Mouse (Mus musculus) embryo, embryonic 11 days (tissue): Measurements from ENCODE around the gene Zfp791.
A peak's percentile ranks its signal among the peaks of the same experiment; 100 is the strongest.
"Not testable (repeated sequence)": the region's sequence is repeated elsewhere in the genome, so short reads cannot be mapped to it uniquely, and the experiment has no call there.

Source experiments
- DNase-seq: peaks from one replicate; pipeline ENCODE4 v3.0.0-alpha.2; 2015

The Zfp791 gene

DNA sequence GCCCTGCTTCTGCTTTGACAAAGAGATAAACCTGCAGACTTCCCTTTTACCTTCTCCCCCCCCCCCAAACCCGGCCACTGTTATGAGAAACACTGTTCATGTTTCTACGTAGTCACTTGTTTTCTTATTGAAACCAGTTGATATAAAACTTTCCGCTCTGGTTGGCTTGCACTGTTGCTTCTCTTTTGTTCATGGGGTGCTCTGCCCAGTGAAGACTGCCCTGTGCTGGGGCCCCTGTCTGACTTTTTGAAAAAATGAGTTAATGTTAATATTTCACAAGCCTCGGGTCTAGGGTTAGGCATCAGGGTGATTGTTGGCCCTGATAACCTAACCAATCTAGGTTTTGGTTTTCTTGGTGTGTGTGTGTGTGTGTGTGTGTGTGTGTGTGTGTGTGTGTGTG is 40.7 kb downstream of the Zfp791 start:
- not testable (repeated sequence) for DNase-seq

- peak; percentile 74 for DNase-seq
These were observed 41.7 kb downstream of the Zfp791 start, which contains the start of gene Wdr83 for GRCm38 (mm10) chr8:85081216-85081555. Gene Wdr83 (minus strand): TSS chr8:85081306.

GRCm38 (mm10) chr8:85080532-85081215 is 42.2 kb downstream of the Zfp791 start, which contains the start of gene Wdr83os:
Gene Wdr83os (plus strand): TSS chr8:85080740.
- DNase-seq, result peak; percentile 83

GRCm38 (mm10) chr8:85080214-85080531 is 42.7 kb downstream of the Zfp791 start:
- DNase-seq, result no peak

GRCm38 (mm10) chr8:85076993-85077392 is 45.9 kb downstream of the Zfp791 start:
- DNase-seq, result peak; percentile 88

- peak; percentile 39 for DNase-seq
These were observed 46.9 kb downstream of the Zfp791 start for GRCm38 (mm10) chr8:85076001-85076400.

GRCm38 (mm10) chr8:85074617-85075016 is 48.3 kb downstream of the Zfp791 start:
- no peak for DNase-seq

DNA sequence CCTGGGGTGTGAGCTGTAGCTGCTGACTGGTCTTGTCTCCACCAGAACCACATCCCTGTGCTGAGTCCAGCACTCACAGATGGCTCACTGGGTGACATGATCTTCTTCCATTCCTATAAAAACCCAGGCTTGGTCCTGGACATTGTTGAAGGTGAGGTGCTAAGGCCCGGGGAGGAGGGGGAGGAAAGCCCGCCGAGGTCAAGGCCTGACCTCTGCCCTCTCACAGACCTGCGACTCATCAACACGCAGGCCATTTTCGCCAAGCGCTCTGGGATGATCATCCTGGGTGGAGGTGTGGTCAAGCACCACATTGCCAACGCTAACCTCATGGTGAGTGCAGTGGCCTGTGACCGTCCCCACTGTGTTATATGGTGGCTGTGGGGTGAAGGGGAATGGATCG is 48.7 kb downstream of the Zfp791 start:
- DNase-seq, result no peak

DNA sequence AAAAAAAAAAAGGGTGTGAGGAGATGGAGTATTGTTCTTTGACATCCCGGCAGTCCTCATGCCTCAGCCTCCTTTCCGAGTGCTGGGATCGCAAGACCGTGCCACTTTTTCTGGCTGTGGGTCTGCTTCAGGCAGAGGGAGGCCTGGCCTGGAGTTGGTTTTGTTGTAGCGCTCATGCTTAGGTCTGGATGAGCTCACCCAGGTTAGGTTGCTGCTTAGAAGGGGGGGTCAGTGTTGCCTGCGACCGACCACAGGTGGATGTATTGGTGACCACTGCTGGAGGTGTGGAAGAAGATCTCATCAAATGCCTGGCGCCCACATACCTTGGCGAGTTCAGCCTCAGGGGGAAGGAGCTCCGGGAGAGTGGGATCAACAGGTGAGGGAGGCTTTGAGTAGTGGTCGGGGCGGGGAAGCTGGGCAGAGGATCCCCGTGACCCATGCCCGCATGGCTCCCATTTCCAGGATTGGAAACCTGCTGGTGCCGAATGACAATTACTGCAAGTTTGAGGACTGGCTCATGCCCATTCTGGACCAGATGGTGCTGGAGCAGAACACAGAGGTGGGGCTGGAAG is 49.8 kb downstream of the Zfp791 start:
- no peak for DNase-seq

DNA sequence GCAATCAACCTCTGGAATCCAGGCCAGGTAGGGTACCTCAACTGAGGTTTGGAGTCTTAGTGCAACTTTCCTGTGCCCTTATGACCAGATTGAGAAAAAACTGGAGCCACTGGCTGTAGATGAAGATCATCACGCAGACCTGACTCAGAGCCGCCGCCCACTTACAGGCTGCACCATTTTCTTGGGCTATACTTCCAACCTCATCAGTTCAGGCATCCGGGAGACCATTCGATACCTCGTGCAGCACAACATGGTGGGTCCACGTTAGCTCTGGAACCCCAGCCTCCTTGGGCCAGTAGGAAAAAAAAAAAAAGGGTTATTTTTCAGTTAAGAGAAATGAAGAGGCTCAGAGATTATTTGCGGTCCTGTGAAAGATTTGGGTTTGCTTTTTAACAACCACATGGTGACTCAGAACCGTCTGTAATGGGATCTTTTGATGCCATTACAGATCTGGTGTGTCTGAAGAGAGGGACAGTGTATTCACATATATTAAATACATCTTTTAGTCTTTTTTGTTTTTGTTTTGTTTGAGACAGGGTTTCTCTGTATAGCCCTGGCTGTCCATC is 50.4 kb downstream of the Zfp791 start:
- no peak for DNase-seq

DNA sequence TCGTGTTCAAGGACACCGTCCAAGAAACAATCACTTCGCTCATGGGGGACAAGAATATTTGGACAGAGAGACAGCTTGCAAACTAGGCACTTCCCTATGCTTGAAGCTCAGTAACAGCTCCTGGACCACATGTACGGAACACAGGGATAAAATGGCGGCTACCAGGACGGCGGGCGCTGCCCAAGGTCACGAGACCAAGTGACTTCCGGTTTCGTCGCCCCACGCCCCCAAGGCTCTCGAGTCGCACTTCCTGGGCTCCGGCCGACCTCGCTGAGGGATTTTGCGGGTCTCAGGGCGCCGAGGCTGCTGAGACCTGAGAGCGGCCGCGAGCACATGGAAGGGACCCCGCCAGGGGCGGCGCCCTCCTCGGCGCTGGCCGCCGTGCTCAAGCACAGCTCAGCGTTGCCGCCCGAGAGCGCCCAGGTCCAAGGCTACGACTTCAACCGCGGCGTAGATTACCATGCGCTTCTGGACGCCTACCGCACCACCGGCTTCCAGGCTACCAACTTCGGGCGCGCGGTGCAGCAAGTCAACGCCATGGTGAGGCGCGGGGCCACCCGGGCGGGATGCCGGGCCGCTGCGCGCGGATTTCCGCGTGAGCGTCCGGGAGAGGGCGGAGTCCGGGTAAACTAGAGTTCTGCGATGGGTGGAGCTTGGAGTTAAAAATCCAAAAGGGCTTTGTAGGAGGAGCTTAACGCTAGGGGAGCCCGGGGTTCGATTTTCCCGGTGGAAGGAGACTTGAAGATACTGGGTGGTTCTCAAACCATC is 51.2 kb downstream of the Zfp791 start, which contains the start of gene Dhps:
Gene Dhps, plus strand, starts transcription at position 244 of the 768 bp plus-strand sequence.
- DNase-seq, result peak; percentile 96

DNA sequence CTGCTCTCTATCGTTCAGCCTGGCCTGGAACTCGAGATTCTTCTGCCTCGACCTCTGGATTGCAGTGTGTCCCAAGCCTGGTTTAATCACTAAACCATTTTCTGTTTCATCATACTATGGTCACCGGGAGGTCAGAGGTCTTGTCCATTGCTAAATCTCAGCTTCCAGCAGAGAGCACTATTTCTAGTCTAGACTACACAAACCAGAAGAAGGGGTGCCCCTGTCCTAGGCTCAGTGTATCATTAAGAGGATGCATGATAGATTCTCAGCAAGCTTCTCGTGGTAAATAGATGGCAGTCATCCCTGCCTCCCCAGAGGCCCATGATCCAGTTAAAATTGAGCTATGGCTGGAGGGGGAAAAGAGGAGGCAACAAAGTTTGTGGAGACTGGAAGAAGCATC is 51.9 kb downstream of the Zfp791 start:
- peak; percentile 32 for DNase-seq

DNA sequence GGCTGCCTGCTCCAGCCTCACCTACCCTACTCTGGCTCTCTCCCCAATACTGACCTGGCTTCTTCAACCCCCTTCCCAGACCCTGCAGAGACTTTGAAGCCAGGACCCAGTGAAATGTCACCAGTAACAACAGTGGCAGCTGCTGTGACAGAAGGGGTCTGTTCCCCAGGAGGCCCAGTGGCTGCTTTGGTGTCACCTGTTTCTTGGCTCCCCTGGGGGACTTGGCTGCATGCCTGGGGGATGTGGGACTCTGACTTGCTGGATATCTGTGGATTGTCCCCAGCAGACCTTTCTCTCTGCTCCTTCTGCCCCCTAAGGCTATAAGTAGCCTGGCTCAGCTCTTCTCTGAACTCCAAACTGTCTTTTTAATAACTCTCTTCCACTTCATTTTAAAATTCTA is 54.9 kb downstream of the Zfp791 start, which contains the start of gene Gm5741:
Gene Gm5741, minus strand, starts transcription at position 1 of the 400 bp plus-strand sequence.
- no peak for DNase-seq

DNA sequence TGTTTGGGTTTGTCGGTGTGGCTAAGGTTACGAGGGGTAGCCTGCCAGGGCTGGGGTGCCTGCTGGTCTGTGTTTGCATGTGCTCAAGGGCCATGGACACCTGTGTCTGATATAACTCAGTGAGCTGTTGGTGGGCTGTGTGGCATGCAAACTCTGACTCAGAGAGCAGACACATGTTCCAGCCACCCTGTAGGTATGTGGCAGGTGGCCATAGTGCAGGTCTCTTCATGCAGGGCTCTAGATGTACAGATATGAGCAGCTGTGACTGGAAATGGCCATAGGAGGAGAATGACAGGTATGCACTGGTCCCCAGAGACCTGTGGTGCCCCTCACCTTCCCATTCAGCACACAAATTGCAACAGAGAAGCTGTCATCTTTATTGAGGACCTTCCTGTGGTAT is 55.7 kb downstream of the Zfp791 start:
- DNase-seq, result no peak

- no peak for DNase-seq
These were observed 57.7 kb downstream of the Zfp791 start for GRCm38 (mm10) chr8:85065213-85065612.

- no peak for DNase-seq
These were observed 60.3 kb downstream of the Zfp791 start for GRCm38 (mm10) chr8:85062603-85063002.

- peak; percentile 94 for DNase-seq
These were observed 62.8 kb downstream of the Zfp791 start, which contains the start of gene Fbxw9 for GRCm38 (mm10) chr8:85059879-85060616. Gene Fbxw9 (plus strand): TSS chr8:85060055.
